Mouse (Mus musculus) layer of hippocampus, adult 18-20 months (tissue): Measurements from ENCODE around the gene Sprr2a1. TPM values are rescaled to one million over a fixed set of nuclear protein-coding genes. Genes with fewer than 3 reads are reported as not detected.
"Not testable (repeated sequence)": the region's sequence is repeated elsewhere in the genome, so short reads cannot be mapped to it uniquely, and the experiment has no call there.

ENCODE experiments used
- DNase-seq, 2 experiments: peaks; one replicate each; pipeline ENCODE4 v3.0.0; 2022; ENCODE audit warnings: low spot score in 2 of 2
- long read RNA-seq: library from polyadenylated mRNA; stranded (forward); transcript quantifications from one replicate; pipeline ENCODE4 v2.0.0, GENCODE M21; 2021
- total RNA-seq, 2 experiments: library from RNA; stranded (reverse); gene quantifications; 2 replicates each; pipeline ENCODE4 v1.2.3; 2021

Sprr2a1 gene
- not detected for total RNA-seq
- long read RNA-seq = 0 reads

DNA sequence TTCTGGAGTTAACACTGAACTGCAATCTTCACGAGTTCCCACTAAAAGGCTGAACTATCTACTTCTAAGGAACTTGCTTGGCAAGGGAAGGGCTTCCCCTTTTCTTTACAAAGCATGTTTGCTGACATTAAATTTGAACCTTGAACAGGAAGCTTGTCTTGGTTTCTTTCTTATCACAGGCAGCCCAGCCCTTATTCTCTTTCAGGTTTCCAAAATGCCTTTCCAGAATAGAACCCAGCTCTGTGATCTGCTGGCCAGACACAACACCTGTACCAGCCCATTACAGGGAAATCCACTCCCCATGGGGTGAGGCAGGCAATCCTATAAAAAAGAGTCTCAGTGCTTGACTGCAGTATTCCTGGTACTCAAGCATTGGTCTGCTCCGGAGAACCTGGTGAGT is at the start of gene Sprr2a1, which contains the start of gene Sprr2a2:
Sprr2a1 (plus strand) TSS at position 231 of the 400 bp plus-strand sequence.
Sprr2a2 (plus strand) TSS at position 352 of the 400 bp plus-strand sequence.
- not testable (repeated sequence) for DNase-seq

DNA sequence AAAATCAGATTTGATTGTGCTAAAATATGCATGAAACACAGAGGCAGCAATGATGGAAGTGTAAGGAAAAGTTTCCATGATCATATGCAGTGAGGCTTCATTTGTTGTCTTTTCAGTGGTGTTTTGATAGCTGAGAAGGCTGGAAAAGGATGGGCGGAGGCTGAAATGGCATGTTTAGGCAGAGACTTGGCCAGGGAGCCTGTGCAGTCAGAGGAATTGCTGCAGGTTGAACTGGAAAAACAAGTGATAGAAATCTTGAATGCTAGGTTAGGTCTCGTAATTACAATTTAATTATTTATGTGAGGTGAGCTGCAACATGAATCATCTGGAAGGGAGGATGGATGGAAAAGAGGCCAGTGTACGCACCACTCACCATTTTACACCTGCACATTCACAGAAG is 45.8 kb upstream of the Sprr2a1 start:
- DNase-seq = no peak

DNA sequence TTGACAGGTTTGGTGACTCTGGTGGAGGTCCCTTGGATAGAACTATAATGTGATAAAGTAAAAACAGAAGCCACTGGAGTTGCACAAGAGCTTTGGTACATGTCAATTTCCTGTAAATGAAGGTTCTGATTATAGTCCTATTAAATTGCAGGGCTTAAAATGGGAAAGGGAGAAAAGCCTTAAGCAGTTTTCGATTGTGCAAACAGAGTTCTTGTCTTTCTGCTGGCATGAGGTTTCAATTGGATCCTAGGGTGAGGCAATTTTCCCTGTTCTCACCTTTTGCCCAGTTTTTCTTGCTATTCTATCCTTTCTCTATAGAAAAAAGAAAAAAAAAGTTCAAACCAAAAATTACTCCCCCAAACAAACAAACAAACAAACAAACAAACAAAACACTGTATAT is 38.7 kb upstream of the Sprr2a1 start:
- DNase-seq = no peak

DNA sequence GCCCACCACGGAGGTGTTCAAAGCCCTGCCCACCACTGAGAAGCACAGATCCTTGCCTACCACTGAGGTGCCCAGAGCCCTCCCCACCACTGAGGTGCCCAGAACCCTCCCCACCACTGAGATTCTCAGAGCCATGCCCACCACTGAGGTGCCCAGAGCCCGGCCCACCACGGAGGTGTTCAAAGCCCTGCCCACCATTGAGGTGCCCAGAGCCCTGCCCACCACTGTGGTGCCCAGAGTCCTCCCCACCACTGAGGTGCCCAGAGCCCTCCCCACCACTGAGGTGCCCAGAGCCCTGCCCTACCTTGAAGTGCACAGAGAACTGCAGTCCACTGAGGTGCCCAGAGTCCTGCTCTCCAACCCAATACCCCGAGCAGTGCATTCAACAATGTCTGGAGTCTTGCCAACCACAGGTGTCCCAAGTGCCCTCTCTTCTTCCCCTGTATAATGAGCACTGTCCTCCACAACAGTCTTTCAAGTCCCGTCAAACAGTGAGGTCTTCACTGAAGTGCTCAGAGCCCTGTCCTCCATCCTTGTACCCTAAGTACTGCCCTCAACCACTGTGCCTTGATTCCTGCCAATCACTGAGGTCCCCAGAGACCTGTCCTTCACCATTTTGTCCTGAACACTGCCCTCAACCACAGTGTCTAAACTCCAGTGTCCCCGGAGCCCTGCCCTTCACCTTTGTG is 19.9 kb upstream of the Sprr2a1 start:
- DNase-seq = no peak

DNA sequence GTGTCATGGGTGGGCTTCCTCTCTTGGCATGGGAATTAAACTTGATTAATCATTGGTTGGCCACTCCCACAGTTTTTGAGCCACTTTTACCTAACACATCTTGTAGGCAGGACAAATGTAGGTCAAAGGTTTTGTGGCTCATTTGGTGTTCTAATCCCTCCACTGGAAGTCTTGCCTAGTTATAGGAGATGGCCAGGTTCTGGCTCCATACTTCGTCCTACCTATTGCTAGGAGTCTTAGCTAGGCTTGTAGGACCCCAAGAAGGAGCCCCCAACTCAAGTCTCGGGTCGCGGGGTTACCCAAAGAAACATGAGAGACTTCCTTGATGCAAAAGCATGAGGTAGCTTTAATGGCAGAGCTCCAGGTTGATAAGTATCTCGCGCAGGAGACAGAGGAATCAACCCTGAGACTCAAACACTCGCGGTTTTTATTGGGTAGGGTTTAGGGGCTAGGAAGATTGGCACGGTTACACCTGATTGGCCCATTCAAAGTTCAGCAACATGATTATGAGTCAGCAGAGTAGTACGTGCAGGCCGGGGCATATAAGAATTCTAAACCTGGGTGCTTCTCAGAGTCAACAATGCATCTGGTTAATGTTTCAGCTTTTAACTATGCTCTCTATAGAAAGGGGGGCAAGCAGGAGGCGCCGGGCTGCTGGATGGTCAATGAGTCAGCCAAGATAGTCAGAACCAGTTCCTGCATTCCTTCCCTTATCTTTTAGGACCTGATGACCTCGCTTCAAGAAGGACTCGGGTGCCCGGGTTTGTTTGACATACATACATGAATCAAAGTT is 4.3 kb upstream of the Sprr2a1 start:
- DNase-seq = not testable (repeated sequence)

DNA sequence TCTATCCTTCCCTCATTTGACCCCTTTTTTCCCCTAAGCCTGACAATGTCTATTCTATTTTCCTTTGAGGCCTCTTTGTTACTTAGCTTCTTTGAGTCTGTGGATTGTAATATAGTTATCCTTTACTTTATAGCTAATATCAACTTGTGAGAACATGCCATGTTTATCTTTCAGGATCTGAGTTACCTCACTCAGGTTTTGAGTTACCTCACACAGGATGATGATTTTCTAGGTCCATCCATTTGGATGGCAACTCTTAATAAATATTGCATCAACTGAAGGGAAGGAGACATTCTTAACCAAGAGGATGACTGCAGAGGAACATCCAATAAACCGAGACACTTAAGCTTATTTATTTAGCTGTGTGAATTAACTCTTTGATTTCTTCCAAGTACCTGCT is 3.5 kb upstream of the Sprr2a1 start:
- not testable (repeated sequence) for DNase-seq

DNA sequence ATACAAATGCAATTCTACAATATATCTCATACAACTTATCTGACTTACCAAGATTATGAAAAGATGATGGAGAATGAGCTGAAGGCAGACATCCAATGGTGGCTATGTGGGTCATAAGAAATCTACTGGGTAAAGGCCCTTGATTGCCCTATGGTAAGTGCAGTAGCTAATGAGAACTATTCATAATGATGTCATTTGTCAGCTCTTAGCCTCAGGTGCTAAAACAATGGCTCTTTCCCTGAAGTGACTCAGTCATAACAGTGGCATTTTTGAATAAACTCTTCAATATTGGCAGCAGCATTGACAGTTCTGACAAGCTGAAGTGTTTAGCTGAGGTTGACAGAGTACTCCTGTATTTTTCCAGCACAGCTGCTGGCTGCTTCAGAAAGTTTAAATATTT is 1.9 kb upstream of the Sprr2a1 start:
- DNase-seq = not testable (repeated sequence)

DNA sequence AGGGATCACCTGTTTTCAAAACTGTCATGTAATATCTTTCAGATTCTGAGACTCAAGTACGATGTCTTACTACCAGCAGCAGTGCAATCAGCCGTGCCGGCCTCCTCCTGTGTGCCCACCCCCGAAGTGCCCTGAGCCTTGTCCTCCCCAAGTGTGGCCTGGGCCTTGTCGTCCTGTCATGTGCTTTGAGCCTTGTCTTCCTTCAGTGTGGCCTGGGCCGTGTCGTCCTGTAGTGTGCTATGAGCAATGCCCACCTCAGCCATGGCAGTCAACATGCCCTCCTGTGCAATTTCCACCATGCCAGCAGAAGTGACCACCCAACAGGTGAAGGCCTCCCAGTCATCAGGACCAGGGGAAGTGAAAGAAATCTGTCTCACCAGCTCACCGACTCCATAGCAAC is 3.4 kb downstream of the Sprr2a1 start:
- DNase-seq = not testable (repeated sequence)

DNA sequence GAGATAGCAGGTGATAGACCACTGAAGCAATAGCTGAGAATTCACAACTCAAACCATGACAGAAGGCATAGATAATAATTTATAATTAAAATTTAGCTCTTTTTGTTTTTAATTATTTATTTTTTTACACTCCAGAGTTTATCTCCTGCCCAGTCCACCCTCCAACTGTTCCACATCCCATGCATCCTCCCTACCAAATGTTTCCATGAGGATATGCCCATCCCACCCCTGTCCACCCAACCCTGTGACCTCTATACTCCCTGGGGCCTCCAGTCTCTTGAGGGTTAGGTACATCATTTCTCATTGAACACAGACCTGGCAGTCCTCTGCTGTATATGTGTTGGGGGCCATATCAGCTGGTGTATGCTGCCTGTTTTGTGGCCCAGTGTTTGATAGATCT is 8.1 kb downstream of the Sprr2a1 start:
- not testable (repeated sequence) for DNase-seq

DNA sequence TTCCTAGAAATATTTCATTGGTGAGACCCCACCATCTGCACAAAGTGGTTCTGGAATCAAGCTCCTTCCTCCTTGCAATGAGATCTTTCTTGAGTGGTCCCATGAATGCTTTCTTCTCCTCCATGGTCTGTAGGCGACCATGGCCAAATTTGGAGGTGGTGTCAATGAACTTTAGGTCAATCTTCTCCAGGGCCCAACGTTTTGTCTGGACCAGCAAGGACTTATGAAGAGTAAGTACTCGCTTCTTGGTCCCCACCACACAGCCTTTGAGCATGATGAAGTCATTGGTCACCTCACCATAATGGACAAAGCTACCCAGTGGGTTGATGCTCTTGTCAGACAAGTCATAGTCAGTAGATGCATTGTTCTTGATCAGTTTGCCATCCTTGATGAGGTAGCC is 11.8 kb downstream of the Sprr2a1 start:
- DNase-seq = not testable (repeated sequence)

DNA sequence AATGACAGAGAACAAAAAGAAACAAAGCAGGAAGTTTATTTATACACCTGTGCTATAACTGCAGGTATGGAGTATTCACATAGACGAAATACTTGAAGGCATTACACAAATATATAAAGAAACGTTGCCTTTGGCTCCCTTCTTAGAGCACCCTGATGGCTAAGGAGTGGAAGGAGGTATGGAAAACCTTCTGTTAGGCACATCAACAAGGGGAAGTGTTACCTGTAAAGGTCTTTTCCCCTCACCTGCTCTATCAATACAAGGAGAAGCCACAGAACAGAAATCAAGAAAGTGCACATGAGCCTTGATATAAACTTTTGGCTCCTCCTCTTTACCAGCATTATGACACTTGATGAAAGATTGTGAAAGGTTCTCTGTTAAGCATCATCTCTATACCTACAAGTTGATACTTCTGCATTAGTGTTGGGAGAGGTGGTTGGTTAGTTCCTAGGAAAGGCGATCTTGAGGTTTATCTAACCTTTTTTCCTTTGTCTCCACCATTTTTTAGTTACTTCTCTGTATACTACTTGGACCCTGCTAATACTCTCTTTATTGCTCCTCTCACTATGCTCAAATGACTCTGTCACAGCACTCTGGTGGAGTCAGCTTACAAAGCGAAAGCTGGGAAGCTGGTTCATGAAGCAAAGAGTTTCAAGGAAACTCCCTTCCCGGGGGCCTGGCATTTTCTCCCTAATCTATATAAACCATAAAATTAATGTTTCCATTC is 21.0 kb downstream of the Sprr2a1 start:
- DNase-seq = not testable (repeated sequence)

DNA sequence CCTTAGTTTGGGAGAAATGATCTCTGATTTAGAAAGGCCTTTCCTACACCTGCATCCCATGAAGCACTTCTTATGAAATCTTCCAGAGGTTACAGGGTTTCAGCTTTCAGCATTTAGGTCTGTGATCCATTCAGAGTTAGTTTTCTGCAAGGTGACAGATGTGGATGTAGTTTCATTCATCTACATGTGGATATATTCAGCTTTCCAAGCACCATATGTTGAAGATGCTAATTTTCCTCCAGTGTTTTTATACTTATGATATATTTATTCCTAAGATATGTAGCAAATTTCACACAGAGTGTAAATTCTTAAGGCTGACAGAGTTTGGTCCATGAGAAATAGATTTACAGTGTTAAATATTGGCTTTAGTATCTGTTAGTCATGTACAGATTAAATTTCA is 23.1 kb downstream of the Sprr2a1 start:
- not testable (repeated sequence) for DNase-seq

DNA sequence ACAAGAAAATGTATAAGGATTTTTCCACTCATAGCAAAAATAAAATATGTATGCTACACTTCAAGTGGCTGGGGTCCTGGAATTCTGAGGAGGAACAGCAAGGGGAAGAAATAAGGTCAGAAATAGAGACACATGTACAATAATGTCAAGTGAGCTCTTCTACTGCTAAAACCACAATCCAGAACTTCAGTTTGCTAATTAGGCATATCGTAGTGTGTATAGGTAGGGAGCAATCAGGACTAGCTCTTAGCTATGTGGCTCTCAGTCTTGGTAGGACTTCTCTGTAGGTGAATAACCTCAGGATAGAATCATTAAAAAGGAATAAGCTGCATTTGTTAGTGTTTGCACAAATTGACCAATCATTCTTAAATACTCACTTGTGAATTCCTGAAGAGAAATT is 23.6 kb downstream of the Sprr2a1 start:
- not testable (repeated sequence) for DNase-seq

DNA sequence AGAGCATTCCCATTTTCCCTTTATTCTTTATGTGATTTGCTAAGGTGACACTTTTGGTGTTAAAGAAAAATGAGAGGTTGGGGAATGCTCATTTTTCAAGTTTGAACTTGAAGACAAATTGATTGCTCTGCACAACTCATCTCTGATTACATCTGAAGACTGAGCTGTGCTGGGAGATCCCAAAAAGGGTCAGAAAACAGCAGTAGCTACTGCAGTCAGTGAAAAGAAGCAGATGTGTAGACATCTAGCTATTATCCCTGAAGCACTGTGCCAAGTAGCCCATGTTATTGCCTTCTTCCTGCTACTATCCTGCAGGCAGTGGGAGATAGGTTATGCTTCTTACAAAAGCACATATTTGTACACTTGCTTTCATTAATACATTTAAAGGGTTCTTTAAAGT is 29.2 kb downstream of the Sprr2a1 start:
- not testable (repeated sequence) for DNase-seq

DNA sequence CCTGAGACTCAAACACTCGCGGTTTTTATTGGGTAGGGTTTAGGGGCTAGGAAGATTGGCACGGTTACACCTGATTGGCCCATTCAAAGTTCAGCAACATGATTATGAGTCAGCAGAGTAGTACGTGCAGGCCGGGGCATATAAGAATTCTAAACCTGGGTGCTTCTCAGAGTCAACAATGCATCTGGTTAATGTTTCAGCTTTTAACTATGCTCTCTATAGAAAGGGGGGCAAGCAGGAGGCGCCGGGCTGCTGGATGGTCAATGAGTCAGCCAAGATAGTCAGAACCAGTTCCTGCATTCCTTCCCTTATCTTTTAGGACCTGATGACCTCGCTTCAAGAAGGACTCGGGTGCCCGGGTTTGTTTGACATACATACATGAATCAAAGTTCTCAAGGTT is 30.6 kb downstream of the Sprr2a1 start:
- not testable (repeated sequence) for DNase-seq

DNA sequence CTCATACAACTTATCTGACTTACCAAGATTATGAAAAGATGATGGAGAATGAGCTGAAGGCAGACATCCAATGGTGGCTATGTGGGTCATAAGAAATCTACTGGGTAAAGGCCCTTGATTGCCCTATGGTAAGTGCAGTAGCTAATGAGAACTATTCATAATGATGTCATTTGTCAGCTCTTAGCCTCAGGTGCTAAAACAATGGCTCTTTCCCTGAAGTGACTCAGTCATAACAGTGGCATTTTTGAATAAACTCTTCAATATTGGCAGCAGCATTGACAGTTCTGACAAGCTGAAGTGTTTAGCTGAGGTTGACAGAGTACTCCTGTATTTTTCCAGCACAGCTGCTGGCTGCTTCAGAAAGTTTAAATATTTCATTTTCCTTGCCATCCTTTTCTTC is 32.9 kb downstream of the Sprr2a1 start:
- DNase-seq = not testable (repeated sequence)

DNA sequence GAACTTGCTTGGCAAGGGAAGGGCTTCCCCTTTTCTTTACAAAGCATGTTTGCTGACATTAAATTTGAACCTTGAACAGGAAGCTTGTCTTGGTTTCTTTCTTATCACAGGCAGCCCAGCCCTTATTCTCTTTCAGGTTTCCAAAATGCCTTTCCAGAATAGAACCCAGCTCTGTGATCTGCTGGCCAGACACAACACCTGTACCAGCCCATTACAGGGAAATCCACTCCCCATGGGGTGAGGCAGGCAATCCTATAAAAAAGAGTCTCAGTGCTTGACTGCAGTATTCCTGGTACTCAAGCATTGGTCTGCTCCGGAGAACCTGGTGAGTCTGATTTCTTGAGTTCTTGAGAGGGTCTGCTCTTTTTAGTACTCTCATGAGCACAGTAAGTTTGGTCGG is 34.9 kb downstream of the Sprr2a1 start:
- not testable (repeated sequence) for DNase-seq

DNA sequence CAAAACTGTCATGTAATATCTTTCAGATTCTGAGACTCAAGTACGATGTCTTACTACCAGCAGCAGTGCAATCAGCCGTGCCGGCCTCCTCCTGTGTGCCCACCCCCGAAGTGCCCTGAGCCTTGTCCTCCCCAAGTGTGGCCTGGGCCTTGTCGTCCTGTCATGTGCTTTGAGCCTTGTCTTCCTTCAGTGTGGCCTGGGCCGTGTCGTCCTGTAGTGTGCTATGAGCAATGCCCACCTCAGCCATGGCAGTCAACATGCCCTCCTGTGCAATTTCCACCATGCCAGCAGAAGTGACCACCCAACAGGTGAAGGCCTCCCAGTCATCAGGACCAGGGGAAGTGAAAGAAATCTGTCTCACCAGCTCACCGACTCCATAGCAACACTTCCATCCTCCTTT is 38.3 kb downstream of the Sprr2a1 start:
- not testable (repeated sequence) for DNase-seq

DNA sequence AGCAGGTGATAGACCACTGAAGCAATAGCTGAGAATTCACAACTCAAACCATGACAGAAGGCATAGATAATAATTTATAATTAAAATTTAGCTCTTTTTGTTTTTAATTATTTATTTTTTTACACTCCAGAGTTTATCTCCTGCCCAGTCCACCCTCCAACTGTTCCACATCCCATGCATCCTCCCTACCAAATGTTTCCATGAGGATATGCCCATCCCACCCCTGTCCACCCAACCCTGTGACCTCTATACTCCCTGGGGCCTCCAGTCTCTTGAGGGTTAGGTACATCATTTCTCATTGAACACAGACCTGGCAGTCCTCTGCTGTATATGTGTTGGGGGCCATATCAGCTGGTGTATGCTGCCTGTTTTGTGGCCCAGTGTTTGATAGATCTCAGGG is 42.9 kb downstream of the Sprr2a1 start:
- DNase-seq = not testable (repeated sequence)

DNA sequence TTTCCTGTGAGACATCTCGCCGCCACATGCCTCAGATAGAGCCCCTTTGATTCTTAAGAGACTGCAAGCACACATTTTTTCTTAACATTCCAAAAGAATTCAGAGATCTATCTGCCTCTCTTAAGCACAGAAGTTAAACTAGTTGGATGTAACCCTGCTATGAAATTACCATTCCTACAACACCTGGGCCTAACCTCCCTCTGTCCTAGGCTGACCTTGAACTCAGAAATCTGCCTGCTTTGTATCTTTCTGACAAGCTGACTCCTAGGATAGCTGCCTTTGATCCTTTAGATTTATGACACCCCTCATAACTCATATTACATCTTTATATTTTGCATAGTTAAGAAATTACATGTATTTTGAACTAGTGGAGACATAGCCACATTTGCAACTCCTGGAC is 47.9 kb downstream of the Sprr2a1 start:
- DNase-seq = not testable (repeated sequence)
